Mouse (Mus musculus) liver, embryonic 16.5 days (tissue): ENCODE measurements around the gene Prkab1. TPM values are rescaled to one million over a fixed set of nuclear protein-coding genes. Genes with fewer than 3 reads are reported as not detected.

Experiments used
- ATAC-seq: fragments of 200-750 bp; cut with Nextera tagmentation; 2 replicates; pipeline ENCODE4 v1.8.0; 2017; ENCODE audit warnings: low read depth, mild to moderate bottlenecking, moderate number of reproducible peaks, moderate library complexity
- H3K27ac ChIP-seq: fragments of 300-500 bp; sonication (generic); 2 replicates; pipeline ENCODE4 v1.5.1; 2014; ENCODE audit warnings: mild to moderate bottlenecking, low read length
- H3K27me3 ChIP-seq: fragments of 300-500 bp; sonication (generic); 2 replicates; pipeline ENCODE4 v1.6.1; 2014; ENCODE audit warnings: low read depth, low read length, mixed read lengths; ENCODE audit not compliant: control insufficient read depth, insufficient read depth
- H3K36me3 ChIP-seq: fragments of 300-500 bp; sonication (generic); 2 replicates; pipeline ENCODE4 v1.6.1; 2014; ENCODE audit warnings: mild to moderate bottlenecking; ENCODE audit not compliant: control insufficient read depth, insufficient read depth
- H3K4me1 ChIP-seq: fragments of 300-500 bp; sonication (generic); 2 replicates; pipeline ENCODE4 v1.6.1; 2014; ENCODE audit warnings: low read depth, low read length, mixed read lengths; ENCODE audit not compliant: control insufficient read depth
- H3K4me2 ChIP-seq: fragments of 300-500 bp; sonication (generic); 2 replicates; pipeline ENCODE4 v1.6.1; 2014; ENCODE audit warnings: low read depth, low read length, mixed read lengths
- H3K4me3 ChIP-seq: fragments of 300-500 bp; sonication (generic); 2 replicates; pipeline ENCODE4 v1.5.1; 2014; ENCODE audit warnings: low read depth, mild to moderate bottlenecking, low read length
- H3K9ac ChIP-seq: fragments of 300-500 bp; sonication (generic); 2 replicates; pipeline ENCODE4 v1.6.1; 2014; ENCODE audit warnings: low read depth, low read length
- H3K9me3 ChIP-seq: fragments of 300-500 bp; sonication (generic); replicated peaks from 2 replicates; pipeline ENCODE4 v1.6.1; 2016; ENCODE audit warnings: low read length; ENCODE audit not compliant: control insufficient read depth
- WGBS: fragments of 180-500 bp; shearing (Covaris S2); extraction: QIAGEN DNeasy Blood & Tissue Kit; methylation state at CpG from one replicate; pipeline ENCODE4 v1.1.7; 2014; ENCODE audit not compliant: insufficient replicate concordance; 5-methylcytosine and 5-hydroxymethylcytosine counted together
- polyA plus RNA-seq: library from polyadenylated mRNA; unstranded; fragments of >200 nt; fragmentation: Nextera tagmentation; extraction: Ambion mirVana; gene quantifications from 2 replicates; pipeline ENCODE4 v1.2.1, GENCODE M21; 2015

Prkab1 gene
- polyA plus RNA-seq, 1 experiment from 2014 or later: 92.5 TPM

- Histone ChIP-seq H3K9ac (no peak overlapping the region), H3K9me3 (no peaks in the 10 kb centered on the region), H3K27me3 (no peaks in the 10 kb centered on the region), H3K4me2 (no peak overlapping the region), H3K36me3 (peaks cover 66% of the 10 kb centered on the region), H3K27ac (no peak overlapping the region), H3K4me3 (no peak overlapping the region), H3K4me1 (peaks cover 15% of the 10 kb centered on the region)
- WGBS: 92% methylated on average over 11 of the region's 11 CpGs
- ATAC-seq: no peak
Observed at GRCm38 (mm10) chr5:116014237-116014636, 10.1 kb downstream of the Prkab1 start.

GRCm38 (mm10) chr5:116013821-116014220 is 10.5 kb downstream of the Prkab1 start:
- Histone ChIP-seq H3K4me2 (no peak overlapping the region), H3K4me3 (no peak overlapping the region), H3K9ac (no peak overlapping the region), H3K9me3 (no peaks in the 10 kb centered on the region), H3K4me1 (peaks cover 13% of the 10 kb centered on the region), H3K27me3 (no peaks in the 10 kb centered on the region), H3K27ac (no peak overlapping the region), H3K36me3 (peaks cover 61% of the 10 kb centered on the region)
- 77% methylated on average over 8 of the region's 8 CpGs for WGBS
- ATAC-seq: no peak

- no peak overlapping the region for H3K9ac ChIP-seq
- no peak for ATAC-seq
- H3K36me3 ChIP-seq: peaks cover 53% of the 10 kb centered on the region
- H3K4me3 ChIP-seq: no peak overlapping the region
- peaks cover 11% of the 10 kb centered on the region for H3K4me1 ChIP-seq
- H3K9me3 ChIP-seq: no peaks in the 10 kb centered on the region
- H3K27me3 ChIP-seq: no peaks in the 10 kb centered on the region
- no peak overlapping the region for H3K27ac ChIP-seq
- no peak overlapping the region for H3K4me2 ChIP-seq
- WGBS: 71% methylated on average over 7 of the region's 7 CpGs
Observed at GRCm38 (mm10) chr5:116012503-116012902, 11.8 kb downstream of the Prkab1 start.

- H3K27me3 ChIP-seq: no peaks in the 10 kb centered on the region
- H3K4me2 ChIP-seq: no peak overlapping the region
- H3K4me3 ChIP-seq: no peak overlapping the region
- H3K36me3 ChIP-seq: peaks cover 45% of the 10 kb centered on the region
- H3K4me1 ChIP-seq: peaks cover 11% of the 10 kb centered on the region
- H3K9me3 ChIP-seq: no peaks in the 10 kb centered on the region
- no peak overlapping the region for H3K27ac ChIP-seq
- no peak for ATAC-seq
- no peak overlapping the region for H3K9ac ChIP-seq
- 60% methylated on average over 7 of the region's 7 CpGs for WGBS
Observed at GRCm38 (mm10) chr5:116011700-116012099, 12.6 kb downstream of the Prkab1 start.

- Histone ChIP-seq H3K27me3 (no peaks in the 10 kb centered on the region), H3K4me3 (no peak overlapping the region), H3K27ac (0 out of 2 replicates have a peak overlapping the region, but pooled peaks have one; percentile 16), H3K4me2 (no peak overlapping the region), H3K9me3 (no peaks in the 10 kb centered on the region), H3K4me1 (peaks cover 11% of the 10 kb centered on the region), H3K9ac (no peak overlapping the region), H3K36me3 (peaks cover 38% of the 10 kb centered on the region)
- 0 out of 2 replicates have a peak, but pooled peaks have one; percentile 8 for ATAC-seq
- 66% methylated on average over 2 of the region's 2 CpGs for WGBS
Observed at GRCm38 (mm10) chr5:116009884-116010627, 14.3 kb downstream of the Prkab1 start.

GRCm38 (mm10) chr5:116009091-116009851 is 15.0 kb downstream of the Prkab1 start:
- Histone ChIP-seq H3K27me3 (no peaks in the 10 kb centered on the region), H3K4me3 (no peak overlapping the region), H3K4me1 (peaks cover 11% of the 10 kb centered on the region), H3K9ac (no peak overlapping the region), H3K9me3 (no peaks in the 10 kb centered on the region), H3K27ac (no peak overlapping the region), H3K36me3 (peaks cover 30% of the 10 kb centered on the region), H3K4me2 (no peak overlapping the region)
- WGBS: 82% methylated on average over 15 of the region's 15 CpGs
- ATAC-seq: no peak

- Histone ChIP-seq H3K4me2 (no peak overlapping the region), H3K36me3 (peaks cover 14% of the 10 kb centered on the region), H3K27ac (no peak overlapping the region), H3K9me3 (no peaks in the 10 kb centered on the region), H3K9ac (no peak overlapping the region), H3K27me3 (no peaks in the 10 kb centered on the region), H3K4me1 (peaks cover 11% of the 10 kb centered on the region), H3K4me3 (no peak overlapping the region)
- 73% methylated on average over 13 of the region's 13 CpGs for WGBS
- ATAC-seq: 0 out of 2 replicates have a peak, but pooled peaks have one; percentile 12
Observed at GRCm38 (mm10) chr5:116007723-116008122, 16.6 kb downstream of the Prkab1 start.

- no peak for ATAC-seq
- Histone ChIP-seq H3K27ac (no peak overlapping the region), H3K4me1 (peaks cover 11% of the 10 kb centered on the region), H3K4me2 (no peak overlapping the region), H3K27me3 (no peaks in the 10 kb centered on the region), H3K9me3 (no peaks in the 10 kb centered on the region), H3K36me3 (peaks cover 14% of the 10 kb centered on the region), H3K4me3 (no peak overlapping the region), H3K9ac (no peak overlapping the region)
- WGBS: 86% methylated on average over 22 of the region's 22 CpGs
Observed at GRCm38 (mm10) chr5:116006324-116007099, 17.8 kb downstream of the Prkab1 start.
